Mouse (Mus musculus) right cerebral cortex, adult 18-20 months (tissue): Measurements from ENCODE around the gene Vps13d.
A peak's percentile ranks its signal among the peaks of the same experiment; 100 is the strongest.

Experiments
- DNase-seq: peaks from one replicate; pipeline ENCODE4 v3.0.0; 2022; ENCODE audit warnings: mixed read lengths

Gene Vps13d

GRCm38 (mm10) chr4:144998808-144999571 lies 195.8 kb downstream of the Vps13d start:
- DNase-seq = no peak

- DNase-seq = no peak
Observed at GRCm38 (mm10) chr4:144997887-144998658, 196.7 kb downstream of the Vps13d start.

GRCm38 (mm10) chr4:144996996-144997820 lies 197.6 kb downstream of the Vps13d start:
- no peak for DNase-seq

GRCm38 (mm10) chr4:144995826-144996225 lies 199.0 kb downstream of the Vps13d start:
- DNase-seq = no peak

GRCm38 (mm10) chr4:144993047-144993917 lies 201.5 kb downstream of the Vps13d start:
- DNase-seq = no peak

GRCm38 (mm10) chr4:144992413-144992812 lies 202.4 kb downstream of the Vps13d start:
- no peak for DNase-seq

GRCm38 (mm10) chr4:144988443-144989206 lies 206.2 kb downstream of the Vps13d start:
- DNase-seq = no peak

- no peak for DNase-seq
Observed at GRCm38 (mm10) chr4:144986016-144986805, 208.6 kb downstream of the Vps13d start.

GRCm38 (mm10) chr4:144983821-144984371 lies 210.9 kb downstream of the Vps13d start:
- no peak for DNase-seq

GRCm38 (mm10) chr4:144983228-144983744 lies 211.5 kb downstream of the Vps13d start:
- DNase-seq = no peak

- DNase-seq = no peak
Observed at GRCm38 (mm10) chr4:144980811-144981551, 213.8 kb downstream of the Vps13d start.

GRCm38 (mm10) chr4:144980110-144980509 lies 214.7 kb downstream of the Vps13d start:
- DNase-seq = no peak

GRCm38 (mm10) chr4:144978039-144978438 lies 216.8 kb downstream of the Vps13d start:
- no peak for DNase-seq

GRCm38 (mm10) chr4:144977057-144977456 lies 217.7 kb downstream of the Vps13d start:
- DNase-seq = no peak

- no peak for DNase-seq
Observed at GRCm38 (mm10) chr4:144975505-144975904, 219.3 kb downstream of the Vps13d start.

- no peak for DNase-seq
Observed at GRCm38 (mm10) chr4:144974458-144974857, 220.3 kb downstream of the Vps13d start.

- DNase-seq = peak; percentile 23
Observed at GRCm38 (mm10) chr4:144972948-144973720, 221.7 kb downstream of the Vps13d start.

GRCm38 (mm10) chr4:144971048-144971447 lies 223.8 kb downstream of the Vps13d start:
- no peak for DNase-seq
